Comparison of ENCODE assay signal across 8 mouse cellular contexts in the genomic region with DNA sequence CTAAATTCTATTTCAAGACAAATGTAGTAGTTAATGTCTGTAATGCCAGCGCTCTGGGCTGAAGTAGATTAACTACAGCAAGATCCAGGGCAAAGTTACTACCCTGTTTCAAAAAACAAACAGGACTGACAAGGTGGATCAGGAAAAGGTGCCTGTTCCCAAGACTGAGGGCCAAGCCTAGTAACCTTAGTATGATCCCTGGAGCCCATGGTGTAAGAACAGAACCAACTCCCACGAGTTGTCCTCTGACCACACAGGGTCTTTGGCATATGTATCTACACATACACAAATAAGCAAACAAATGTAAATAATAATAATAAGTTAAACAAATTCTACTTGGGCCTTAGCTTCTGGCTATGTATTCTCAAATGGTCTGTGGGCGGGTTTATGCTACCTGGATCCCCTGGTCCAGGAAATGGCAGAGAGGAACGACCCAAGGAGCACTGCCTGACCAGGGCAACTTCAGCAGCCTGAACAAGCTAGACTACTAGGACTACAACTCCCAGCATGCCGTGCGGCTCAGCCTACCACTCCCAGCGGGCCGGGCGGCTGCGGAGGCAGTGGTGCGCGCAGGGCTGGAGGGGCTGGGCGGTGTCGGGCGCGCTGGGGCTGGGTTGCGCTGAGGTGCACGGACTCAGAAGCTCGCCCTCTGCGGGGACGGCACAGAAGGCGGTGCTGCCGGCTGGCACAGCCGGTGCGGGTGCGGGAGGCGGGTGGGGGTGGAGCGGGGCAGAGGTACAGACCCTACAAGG. TPM values are rescaled to one million over a fixed set of nuclear protein-coding genes. Genes with fewer than 3 reads are reported as not detected.
DNase-seq lines count a peak whose midpoint lies in the region; ATAC-seq and TF ChIP-seq lines count a peak whose summit lies in the region.

A gene (plus strand): TSS at position 560 of the 752 bp plus-strand sequence.

- H3K4me1 ChIP-seq in hindbrain, postnatal 0 days (ENCODE audit: insufficient read depth, low read length) = peaks cover 11% of the 10 kb centered on the region
- peaks cover 32% of the 10 kb centered on the region for H3K4me1 ChIP-seq in megakaryocyte, embryonic 14.5 days

- peak within 1 kb of the TSS; percentile 94 for H3K9ac ChIP-seq in hindbrain, postnatal 0 days (replicated peaks; ENCODE audit: low read length)

- H3K4me2 ChIP-seq in hindbrain, postnatal 0 days (ENCODE audit: low read depth, low read length) = peak within 1 kb of the TSS; percentile 75

- DNase-seq in ZHBTc4 (ENCODE audit: low read depth, low spot score) = peak; percentile 97
- DNase-seq in gastrocnemius, adult 2 months = peak; percentile 99
- DNase-seq in hindbrain, postnatal 0 days (ENCODE audit: low spot score) = peak; percentile 96
- DNase-seq in left cerebral cortex, adult 8-10 months (ENCODE audit: low spot score in 2 of 2) = peak; percentile 87 to 94
- DNase-seq in right cerebral cortex, postnatal 10 days (ENCODE audit: low spot score in 2 of 2) = peak; percentile 98
- peak; percentile 97 for DNase-seq in urinary bladder, postnatal 25 days (ENCODE audit: low spot score)

- ATAC-seq in common myeloid progenitor, adult 5-6 weeks (replicated peaks; ENCODE audit: low read depth, poor library complexity, severe bottlenecking) = peak; percentile 98
- ATAC-seq in hindbrain, postnatal 0 days = peak; percentile 96

- peak; percentile 21; the same call in 1 of the 2 replicates for TF ChIP-seq CTCF in gastrocnemius, adult 2 months (IDR thresholded peaks at IDR 0.05)
- TF ChIP-seq CTCF in hindbrain, postnatal 0 days (IDR thresholded peaks at IDR 0.05; ENCODE audit: low read depth) = no peak

- H3K36me3 ChIP-seq in hindbrain, postnatal 0 days (ENCODE audit: insufficient read depth, low read length) = peaks cover 30% of the 10 kb centered on the region
- H3K36me3 ChIP-seq in megakaryocyte, embryonic 14.5 days (replicated peaks; ENCODE audit: low read length) = peaks cover 35% of the 10 kb centered on the region

- 5% methylated on average over 28 of the region's 28 CpGs for WGBS in hindbrain, postnatal 0 days

- no peaks in the 10 kb centered on the region for H3K27me3 ChIP-seq in hindbrain, postnatal 0 days (ENCODE audit: insufficient read depth, low read length)
- H3K27me3 ChIP-seq in megakaryocyte, embryonic 14.5 days (replicated peaks) = peaks cover 16% of the 10 kb centered on the region

- H3K27ac ChIP-seq in gastrocnemius, adult 2 months = peak within 1 kb of the TSS; percentile 91
- H3K27ac ChIP-seq in hindbrain, postnatal 0 days = peak within 1 kb of the TSS; percentile 91

- H3K9me3 ChIP-seq in hindbrain, postnatal 0 days (ENCODE audit: low read length) = no peaks in the 10 kb centered on the region
- no peaks in the 10 kb centered on the region for H3K9me3 ChIP-seq in megakaryocyte, embryonic 14.5 days

- H3K4me3 ChIP-seq in gastrocnemius, adult 2 months = peak within 1 kb of the TSS; percentile 98
- peak within 1 kb of the TSS; percentile 92 for H3K4me3 ChIP-seq in hindbrain, postnatal 0 days (ENCODE audit: low read length)
- peak within 1 kb of the TSS; percentile 98 for H3K4me3 ChIP-seq in megakaryocyte, embryonic 14.5 days (replicated peaks)

- intact Hi-C loops in gastrocnemius, adult 2 months (cut with DNase I) = no loop called here

RNA-seq across cellular contexts. Expression of the gene that starts here (rescaled TPM):
- total RNA-seq in common myeloid progenitor, adult 5-6 weeks (2017) = 3.3 and 5.9 TPM in 2 replicates
- total RNA-seq in gastrocnemius, adult 2 months (2021) = 1 to 10 TPM; 6.5 to 9.4 TPM
- 139 TPM in 2 replicates for total RNA-seq in hindbrain, postnatal 0 days (2014; rRNA removed)
- polyA plus RNA-seq in hindbrain, postnatal 0 days (2015; fragmentation: Nextera tagmentation; extraction: Ambion mirVana) = 43.4 and 46.4 TPM in 2 replicates
- total RNA-seq in left cerebral cortex, adult 8-10 months (2022) = 10 to 100 TPM; 73.1 to 75.0 (median 74.0) TPM
- 12.4 and 15.2 TPM in 2 replicates for polyA plus RNA-seq in megakaryocyte, embryonic 14.5 days (2012; ENCODE audit: insufficient read depth, low replicate concordance)

Comparison
In these comparisons a context has a peak if more than half of its experiments do, and no peak if none do; other contexts are left out.
1. Peak in every context shown above with its lines: DNase-seq, ATAC-seq, H3K4me3 ChIP-seq and H3K27ac ChIP-seq.
2. RNA of the gene that starts here (total RNA-seq): 139 TPM in hindbrain, postnatal 0 days and 73.1 to 75.0 TPM in left cerebral cortex, adult 8-10 months; 6.5 to 9.4 TPM in gastrocnemius, adult 2 months and 3.3 to 5.9 TPM in common myeloid progenitor, adult 5-6 weeks; every median in the first group is over 4 times any median in the second.